ENCODE assay signal across 12 mouse cellular contexts in genomic region chr19:57138045-57138444, GRCm38 (mm10).
DNase-seq lines count a peak whose midpoint lies in the region; ATAC-seq and TF ChIP-seq lines count a peak whose summit lies in the region.
"Had no signal": no experiment of that assay in that cellular context is flagged by ENCODE, and none has a peak within 500 bp of the region (broad histone marks: within the 10 kb centered on the region; RNA-seq: fewer than 3 reads in every experiment).

No protein-coding gene starts in this region.

- dilution Hi-C loops in CH12.LX (cut with MboI; ENCODE audit: extremely low pct_ligation_motif_present, extremely low pct_unique_long_range_greater_than_20kb, low sequenced_read_pairs): no loop called here

- no peak overlapping the region for H3K4me3 ChIP-seq in forebrain, embryonic 10.5 days
- no peak overlapping the region for H3K4me3 ChIP-seq in forebrain, embryonic 15.5 days
- no peak overlapping the region for H3K4me3 ChIP-seq in layer of hippocampus, adult 2 months
- H3K4me3 ChIP-seq in CH12.LX (replicated peaks in 1 of 3; ENCODE audit: low read depth in 2 of 3, low read length in 2 of 3, poor library complexity in 1 of 3): no peak overlapping the region
- no peak overlapping the region for H3K4me3 ChIP-seq in brown adipose tissue, adult 24 weeks (ENCODE audit: insufficient read depth, low read depth, low read length)
- H3K4me3 ChIP-seq: myocyte had no signal

- ATAC-seq in forebrain, embryonic 15.5 days (replicated peaks): no peak

- H3K79me2 ChIP-seq in CH12.LX (replicated peaks; ENCODE audit: control insufficient read depth, extremely low read depth, insufficient read depth, poor library complexity, severe bottlenecking): no peaks in the 10 kb centered on the region

- in situ Hi-C loops in CH12.LX (cut with MboI; ENCODE audit: low pct_ligation_motif_present, low pct_unique_long_range_greater_than_20kb, low sequenced_read_pairs): loop anchor here (5.0 kb wide), 2 partner anchors 71 to 216 kb away; no protein-coding TSS in a partner anchor

- H3K9me3 ChIP-seq in forebrain, embryonic 10.5 days: no peaks in the 10 kb centered on the region
- no peaks in the 10 kb centered on the region for H3K9me3 ChIP-seq in forebrain, embryonic 15.5 days
- H3K9me3 ChIP-seq in CH12.LX (replicated peaks; ENCODE audit: low read length): no peaks in the 10 kb centered on the region

- H3K27me3 ChIP-seq in forebrain, embryonic 10.5 days (ENCODE audit: poor library complexity, severe bottlenecking): no peaks in the 10 kb centered on the region
- H3K27me3 ChIP-seq in forebrain, embryonic 15.5 days: no peaks in the 10 kb centered on the region
- no peaks in the 10 kb centered on the region for H3K27me3 ChIP-seq in CH12.LX (replicated peaks)

- no peak for TF ChIP-seq POLR2A in CH12.LX (IDR thresholded peaks at IDR 0.05; ENCODE audit: low read depth, low read length)

- no peak overlapping the region for H3K4me2 ChIP-seq in forebrain, embryonic 15.5 days (replicated peaks)
- no peak overlapping the region for H3K4me2 ChIP-seq in CH12.LX (ENCODE audit: insufficient read depth, low read depth, poor library complexity, severe bottlenecking)

- H3K36me3 ChIP-seq in forebrain, embryonic 10.5 days (replicated peaks): no peaks in the 10 kb centered on the region
- H3K36me3 ChIP-seq in forebrain, embryonic 15.5 days: no peaks in the 10 kb centered on the region
- H3K36me3 ChIP-seq in CH12.LX (replicated peaks in 1 of 2; ENCODE audit: control insufficient read depth in 1 of 2, insufficient read depth in 1 of 2, low read length in 1 of 2): no peaks in the 10 kb centered on the region

- H3K4me1 ChIP-seq in forebrain, embryonic 10.5 days: peaks cover 33% of the 10 kb centered on the region
- H3K4me1 ChIP-seq in forebrain, embryonic 15.5 days: peaks cover 26% of the 10 kb centered on the region
- H3K4me1 ChIP-seq in CH12.LX (ENCODE audit: control insufficient read depth in 1 of 2, insufficient read depth in 2 of 2): peaks cover 0 to 9% of the 10 kb centered on the region in 2 experiments; a peak in 2 of 4 replicates
- H3K4me1 ChIP-seq in brown adipose tissue, adult 24 weeks (ENCODE audit: control insufficient read depth, insufficient read depth, insufficient read length, low read length): peaks cover 6% of the 10 kb centered on the region; the same call in 1 of the 2 replicates

- H3K9ac ChIP-seq in forebrain, embryonic 15.5 days (replicated peaks): no peak overlapping the region
- H3K9ac ChIP-seq in CH12.LX (ENCODE audit: insufficient read depth, low read depth): no peak overlapping the region

- H3K27ac ChIP-seq in forebrain, embryonic 10.5 days: 0 out of 2 replicates have a peak overlapping the region, but pooled peaks have one; percentile 25
- no peak overlapping the region for H3K27ac ChIP-seq in forebrain, embryonic 15.5 days (replicated peaks)
- H3K27ac ChIP-seq in layer of hippocampus, adult 2 months: no peak overlapping the region
- no peak overlapping the region for H3K27ac ChIP-seq in CH12.LX (ENCODE audit: insufficient read depth, low read depth)
- H3K27ac ChIP-seq in brown adipose tissue, adult 24 weeks (replicated peaks; ENCODE audit: low read depth, low read length): 0 out of 2 replicates have a peak overlapping the region, but pooled peaks have one; percentile 9

- DNase-seq in forebrain, embryonic 10.5 days (ENCODE audit: extremely low spot score, low spot score): no peak
- no peak for DNase-seq in layer of hippocampus, adult 2 months (ENCODE audit: low spot score in 2 of 2)
- DNase-seq in layer of hippocampus, adult 8-10 months (ENCODE audit: low spot score in 2 of 2): no peak
- no peak for DNase-seq in CH12.LX (ENCODE audit: extremely low read depth)
- no peak for DNase-seq in right cerebral cortex, adult 2 months (ENCODE audit: low spot score in 2 of 2)
- DNase-seq in thymus, postnatal 14 days: no peak
- DNase-seq: cerebellum, adult 18-20 months; gastrocnemius, postnatal 36 days; kidney, postnatal 10 days had no signal

- no peak for TF ChIP-seq EP300 in CH12.LX (IDR thresholded peaks at IDR 0.05; ENCODE audit: low read length)

- TF ChIP-seq CTCF in layer of hippocampus, adult 2 months (conservative IDR thresholded peaks at IDR 0.05): peak; percentile 77
- peak; percentile 19 to 62; a peak in 3 of 4 replicates for TF ChIP-seq CTCF in CH12.LX (conservative IDR thresholded peaks at IDR 0.05 in 1 of 2, IDR thresholded peaks at IDR 0.05 in 1 of 2; ENCODE audit: low read depth in 2 of 2, low read length in 2 of 2)

- TF ChIP-seq RAD21 in CH12.LX (IDR thresholded peaks at IDR 0.05; ENCODE audit: low read depth, low read length): peak; percentile 59

TF ChIP-seq in CH12.LX, 34 proteins besides CTCF, POLR2A, EP300 and RAD21:
- TF ChIP-seq SMC3 (IDR thresholded peaks at IDR 0.05; ENCODE audit: low read depth, low read length) (peak; percentile 33; the same call in 1 of the 2 replicates), TCF12 (IDR thresholded peaks at IDR 0.05; ENCODE audit: low read depth, low read length) (no peak), ZNF384 (IDR thresholded peaks at IDR 0.05; ENCODE audit: low read depth, low read length) (peak; percentile 97)

Comparison
In these comparisons a context has a peak if more than half of its experiments do, and no peak if none do; other contexts are left out.
1. H3K27ac ChIP-seq: peak in forebrain, embryonic 10.5 days (single experiment) and brown adipose tissue, adult 24 weeks (single experiment); none in forebrain, embryonic 15.5 days (single experiment), layer of hippocampus, adult 2 months (single experiment) and CH12.LX (single experiment).